Mouse (Mus musculus): ENCODE data around the gene Aqp11. TPM values are rescaled to one million over a fixed set of nuclear protein-coding genes. Genes with fewer than 3 reads are reported as not detected.
A peak's percentile ranks its signal among the peaks of the same experiment; 100 is the strongest.

The Aqp11 gene
- polyA plus RNA-seq (2015; fragmentation: Nextera tagmentation; extraction: Ambion mirVana), result 7.6 and 9.7 TPM in 2 replicates

GRCm38 (mm10) chr7:97737638-97738456, at the start of gene Aqp11:
Gene Aqp11 (minus strand): TSS chr7:97738289.
- ATAC-seq (replicated peaks), result peak; percentile 95
- no peaks in the 10 kb centered on the region for H3K9me3 ChIP-seq
- no peaks in the 10 kb centered on the region for H3K27me3 ChIP-seq
- no peaks in the 10 kb centered on the region for H3K36me3 ChIP-seq
- H3K4me2 ChIP-seq (replicated peaks), result peak within 1 kb of the TSS; percentile 88
- no peak within 1 kb of the TSS for H3K27ac ChIP-seq (replicated peaks)
- WGBS, result under 1% methylated on average over 55 of the region's 64 CpGs
- peak within 1 kb of the TSS; percentile 69 for H3K9ac ChIP-seq (replicated peaks)
- peak within 1 kb of the TSS; percentile 72 for H3K4me3 ChIP-seq
- peaks cover 12% of the 10 kb centered on the region for H3K4me1 ChIP-seq

DNA sequence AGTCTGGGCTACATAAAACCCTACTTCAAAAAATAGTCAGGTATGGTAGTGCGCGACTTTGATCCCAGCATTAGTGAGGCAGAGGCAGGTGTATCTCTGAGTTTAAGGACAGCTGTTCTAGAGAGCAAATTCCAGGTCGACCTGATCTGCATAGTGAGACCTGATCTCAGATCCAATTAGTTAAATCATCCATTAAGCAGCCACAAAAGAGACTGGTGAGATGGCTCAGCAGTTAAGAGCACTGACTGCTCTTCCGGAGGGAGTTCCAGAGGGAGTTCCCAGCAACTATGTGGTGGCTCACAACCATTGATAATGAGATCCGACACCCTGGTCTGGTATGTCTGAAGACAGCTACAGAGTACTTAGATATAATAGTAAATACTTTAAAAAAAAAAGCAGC, 45.4 kb upstream of the Aqp11 start:
- H3K9me3 ChIP-seq, result no peaks in the 10 kb centered on the region
- no peak overlapping the region for H3K4me2 ChIP-seq (replicated peaks)
- ATAC-seq (replicated peaks), result no peak
- H3K4me1 ChIP-seq, result no peaks in the 10 kb centered on the region
- no peak overlapping the region for H3K9ac ChIP-seq (replicated peaks)
- WGBS, result 48% methylated on average over 5 of the region's 5 CpGs
- H3K36me3 ChIP-seq, result no peaks in the 10 kb centered on the region
- no peaks in the 10 kb centered on the region for H3K27me3 ChIP-seq
- no peak overlapping the region for H3K27ac ChIP-seq (replicated peaks)
- no peak overlapping the region for H3K4me3 ChIP-seq

DNA sequence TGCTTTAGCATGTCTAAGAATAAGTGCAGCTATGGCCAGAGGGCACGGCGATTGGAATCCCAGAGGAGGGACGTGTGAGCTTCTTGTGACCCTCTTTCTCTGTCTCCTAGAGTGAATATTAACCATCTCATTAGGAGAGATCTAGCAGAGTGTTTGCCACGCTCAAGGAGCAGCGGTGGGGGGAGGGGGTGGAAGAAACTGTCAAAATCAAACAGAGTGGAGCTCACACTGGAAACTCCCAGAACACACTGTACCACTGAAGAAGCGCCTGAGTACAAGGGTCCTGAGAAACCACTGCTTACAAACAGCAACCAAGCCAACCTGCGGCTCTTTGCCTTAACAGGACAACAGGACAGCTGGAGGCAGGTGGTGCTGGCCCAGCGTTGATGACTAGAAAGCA, 43.4 kb upstream of the Aqp11 start:
- H3K9me3 ChIP-seq, result no peaks in the 10 kb centered on the region
- no peak overlapping the region for H3K27ac ChIP-seq (replicated peaks)
- no peak for ATAC-seq (replicated peaks)
- no peak overlapping the region for H3K4me3 ChIP-seq
- H3K36me3 ChIP-seq, result no peaks in the 10 kb centered on the region
- WGBS, result 69% methylated on average over 8 of the region's 8 CpGs
- no peaks in the 10 kb centered on the region for H3K4me1 ChIP-seq
- H3K4me2 ChIP-seq (replicated peaks), result no peak overlapping the region
- no peak overlapping the region for H3K9ac ChIP-seq (replicated peaks)
- no peaks in the 10 kb centered on the region for H3K27me3 ChIP-seq

DNA sequence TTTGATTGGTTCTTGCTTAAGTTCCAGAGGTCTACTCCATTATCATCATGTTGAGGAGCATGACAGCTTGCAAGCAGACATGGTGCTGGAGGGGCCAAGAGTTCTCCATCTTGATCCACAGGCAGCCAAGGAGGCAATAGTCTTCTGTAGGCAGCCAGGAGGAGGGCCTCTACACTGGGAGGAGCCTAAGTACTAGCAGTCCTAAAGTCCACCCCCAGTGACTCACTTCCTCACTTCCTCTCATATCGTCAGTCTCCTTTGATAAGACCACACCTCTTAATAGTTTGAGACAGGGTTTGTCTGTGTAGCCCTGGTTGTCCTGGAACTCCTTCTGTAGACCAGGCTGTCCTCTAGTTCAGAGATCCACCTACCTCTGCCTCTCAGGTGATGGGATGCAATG, 42.7 kb upstream of the Aqp11 start:
- no peak overlapping the region for H3K9ac ChIP-seq (replicated peaks)
- 92% methylated on average over 1 of the region's 1 CpGs for WGBS
- H3K4me2 ChIP-seq (replicated peaks), result no peak overlapping the region
- no peak for ATAC-seq (replicated peaks)
- H3K4me1 ChIP-seq, result no peaks in the 10 kb centered on the region
- H3K36me3 ChIP-seq, result no peaks in the 10 kb centered on the region
- H3K27me3 ChIP-seq, result no peaks in the 10 kb centered on the region
- no peak overlapping the region for H3K4me3 ChIP-seq
- no peak overlapping the region for H3K27ac ChIP-seq (replicated peaks)
- H3K9me3 ChIP-seq, result no peaks in the 10 kb centered on the region

GRCm38 (mm10) chr7:97780222-97780621, 42.1 kb upstream of the Aqp11 start:
- Histone ChIP-seq H3K36me3 (no peaks in the 10 kb centered on the region), H3K4me2 (replicated peaks) (no peak overlapping the region), H3K9me3 (no peaks in the 10 kb centered on the region), H3K9ac (replicated peaks) (no peak overlapping the region), H3K27ac (replicated peaks) (no peak overlapping the region), H3K4me1 (no peaks in the 10 kb centered on the region), H3K4me3 (no peak overlapping the region), H3K27me3 (no peaks in the 10 kb centered on the region)
- WGBS, result 95% methylated on average over 1 of the region's 1 CpGs
- no peak for ATAC-seq (replicated peaks)

DNA sequence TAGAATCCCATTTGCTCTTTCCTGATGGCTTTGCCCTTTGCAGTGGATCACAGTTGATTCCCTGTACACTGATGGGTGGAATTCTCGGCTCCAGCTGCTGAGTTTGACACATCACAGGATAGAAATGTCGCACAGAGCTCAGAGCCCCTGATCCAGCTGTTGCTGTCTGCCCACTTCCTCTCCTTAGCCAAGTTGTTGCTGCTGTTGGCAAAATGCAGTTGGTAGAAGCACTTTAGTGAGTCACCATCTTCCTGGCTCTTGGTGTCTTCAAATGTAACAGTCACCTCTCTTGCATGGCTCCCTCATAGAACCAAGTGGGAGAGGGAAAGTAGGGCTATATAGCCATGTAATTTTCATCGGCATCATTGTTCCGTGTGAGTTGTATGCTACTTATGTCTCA, 39.1 kb upstream of the Aqp11 start:
- WGBS, result 91% methylated on average over 4 of the region's 4 CpGs
- no peaks in the 10 kb centered on the region for H3K27me3 ChIP-seq
- H3K36me3 ChIP-seq, result no peaks in the 10 kb centered on the region
- H3K9me3 ChIP-seq, result no peaks in the 10 kb centered on the region
- no peak overlapping the region for H3K9ac ChIP-seq (replicated peaks)
- no peak overlapping the region for H3K4me3 ChIP-seq
- H3K4me1 ChIP-seq, result no peaks in the 10 kb centered on the region
- no peak overlapping the region for H3K4me2 ChIP-seq (replicated peaks)
- ATAC-seq (replicated peaks), result no peak
- H3K27ac ChIP-seq (replicated peaks), result no peak overlapping the region

DNA sequence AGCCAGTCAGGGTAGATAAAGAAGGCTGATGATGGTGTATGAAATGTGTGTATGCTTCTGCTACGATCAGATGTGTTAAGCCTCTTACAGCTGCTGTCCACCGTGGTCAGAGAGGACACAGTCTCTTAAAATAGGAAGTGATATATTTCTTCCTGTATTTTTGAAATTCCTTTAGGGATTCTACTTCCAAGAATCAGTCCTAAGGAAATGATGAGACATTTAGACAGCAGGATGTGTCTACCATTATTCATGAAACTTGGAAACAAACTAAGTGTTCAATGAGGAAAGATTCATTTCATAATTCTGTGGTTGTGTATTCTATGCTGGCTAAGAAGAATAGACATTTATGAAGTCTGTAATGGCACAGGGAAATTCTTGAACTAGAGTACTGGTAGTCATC, 37.8 kb upstream of the Aqp11 start:
- no peak for ATAC-seq (replicated peaks)
- H3K4me1 ChIP-seq, result no peaks in the 10 kb centered on the region
- H3K9me3 ChIP-seq, result no peaks in the 10 kb centered on the region
- no peak overlapping the region for H3K27ac ChIP-seq (replicated peaks)
- H3K36me3 ChIP-seq, result no peaks in the 10 kb centered on the region
- H3K9ac ChIP-seq (replicated peaks), result no peak overlapping the region
- no peak overlapping the region for H3K4me2 ChIP-seq (replicated peaks)
- H3K4me3 ChIP-seq, result no peak overlapping the region
- H3K27me3 ChIP-seq, result no peaks in the 10 kb centered on the region
- WGBS, result 79% methylated on average over 2 of the region's 2 CpGs

GRCm38 (mm10) chr7:97775380-97775779, 37.3 kb upstream of the Aqp11 start:
- H3K4me3 ChIP-seq, result no peak overlapping the region
- no peak for ATAC-seq (replicated peaks)
- no peak overlapping the region for H3K9ac ChIP-seq (replicated peaks)
- H3K9me3 ChIP-seq, result no peaks in the 10 kb centered on the region
- no peak overlapping the region for H3K4me2 ChIP-seq (replicated peaks)
- H3K27ac ChIP-seq (replicated peaks), result no peak overlapping the region
- no peaks in the 10 kb centered on the region for H3K4me1 ChIP-seq
- H3K27me3 ChIP-seq, result no peaks in the 10 kb centered on the region
- no peaks in the 10 kb centered on the region for H3K36me3 ChIP-seq
- 10% methylated on average over 3 of the region's 3 CpGs for WGBS

- ATAC-seq (replicated peaks), result no peak
- no peak overlapping the region for H3K4me3 ChIP-seq
- no peak overlapping the region for H3K9ac ChIP-seq (replicated peaks)
- no peak overlapping the region for H3K27ac ChIP-seq (replicated peaks)
- H3K36me3 ChIP-seq, result no peaks in the 10 kb centered on the region
- H3K4me2 ChIP-seq (replicated peaks), result no peak overlapping the region
- no peaks in the 10 kb centered on the region for H3K4me1 ChIP-seq
- WGBS, result 89% methylated on average over 6 of the region's 6 CpGs
- no peaks in the 10 kb centered on the region for H3K27me3 ChIP-seq
- H3K9me3 ChIP-seq, result no peaks in the 10 kb centered on the region
Observed at GRCm38 (mm10) chr7:97770841-97771620, 32.9 kb upstream of the Aqp11 start.

DNA sequence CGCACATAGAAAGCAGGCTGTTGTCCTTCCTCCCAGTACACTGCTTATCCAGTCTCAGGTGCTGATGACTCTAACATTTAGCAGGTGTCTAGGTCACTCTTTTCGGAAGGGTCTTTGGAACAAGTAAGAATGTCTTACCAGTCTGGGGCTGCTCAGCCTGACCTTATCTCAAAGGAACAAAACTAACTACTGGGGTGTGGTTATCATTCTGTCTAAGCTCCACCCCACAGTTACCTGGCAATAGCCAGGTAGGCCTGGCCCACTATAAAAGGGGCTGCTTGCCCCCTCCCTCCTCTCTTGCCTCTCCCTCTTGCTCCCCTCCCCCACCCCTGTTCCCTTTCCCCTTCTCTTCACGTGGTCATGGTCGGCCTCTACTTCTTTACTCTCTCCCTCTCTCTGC, 30.9 kb upstream of the Aqp11 start:
- Histone ChIP-seq H3K4me2 (replicated peaks) (no peak overlapping the region), H3K4me1 (no peaks in the 10 kb centered on the region), H3K27me3 (no peaks in the 10 kb centered on the region), H3K9ac (replicated peaks) (no peak overlapping the region), H3K36me3 (no peaks in the 10 kb centered on the region), H3K4me3 (no peak overlapping the region), H3K27ac (replicated peaks) (no peak overlapping the region), H3K9me3 (no peaks in the 10 kb centered on the region)
- ATAC-seq (replicated peaks), result no peak
- WGBS, result 85% methylated on average over 4 of the region's 4 CpGs

DNA sequence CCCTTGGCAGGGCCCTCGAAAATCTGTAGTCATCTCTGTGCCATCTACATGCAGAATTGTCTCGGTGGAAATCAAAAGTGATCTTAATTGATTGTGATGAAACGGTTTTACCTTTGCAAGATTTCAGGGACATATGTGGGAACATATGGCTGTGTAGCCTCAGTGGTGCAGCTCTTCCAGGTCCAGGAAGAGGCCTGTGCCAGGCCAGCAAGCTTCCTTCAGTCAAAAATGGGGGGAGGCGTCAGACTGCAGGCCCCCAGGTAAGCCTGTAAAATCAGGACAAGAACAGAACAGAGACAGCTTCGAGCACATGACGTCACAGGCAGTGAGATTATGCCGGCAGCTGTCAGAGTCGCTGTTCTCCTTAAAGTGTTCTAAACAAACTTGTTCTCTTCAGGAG, 29.8 kb upstream of the Aqp11 start:
- Histone ChIP-seq H3K9ac (replicated peaks) (no peak overlapping the region), H3K36me3 (no peaks in the 10 kb centered on the region), H3K27me3 (no peaks in the 10 kb centered on the region), H3K27ac (replicated peaks) (no peak overlapping the region), H3K4me1 (no peaks in the 10 kb centered on the region), H3K4me3 (no peak overlapping the region), H3K9me3 (no peaks in the 10 kb centered on the region), H3K4me2 (replicated peaks) (no peak overlapping the region)
- no peak for ATAC-seq (replicated peaks)
- WGBS, result 67% methylated on average over 8 of the region's 8 CpGs

- Histone ChIP-seq H3K27me3 (no peaks in the 10 kb centered on the region), H3K36me3 (no peaks in the 10 kb centered on the region), H3K4me2 (replicated peaks) (no peak overlapping the region), H3K4me3 (no peak overlapping the region), H3K4me1 (no peaks in the 10 kb centered on the region), H3K27ac (replicated peaks) (no peak overlapping the region), H3K9me3 (no peaks in the 10 kb centered on the region), H3K9ac (replicated peaks) (no peak overlapping the region)
- ATAC-seq (replicated peaks), result no peak
- 85% methylated on average over 9 of the region's 9 CpGs for WGBS
Observed at GRCm38 (mm10) chr7:97766406-97767166, 28.5 kb upstream of the Aqp11 start.
